Mouse (Mus musculus): Measurements from ENCODE around the gene Retreg1. TPM values are rescaled to one million over a fixed set of nuclear protein-coding genes. Genes with fewer than 3 reads are reported as not detected.
"Not testable (repeated sequence)": the region's sequence is repeated elsewhere in the genome, so short reads cannot be mapped to it uniquely, and the experiment has no call there.

The Retreg1 gene
- total and polyA plus RNA-seq, 3 experiments, result 16.4 to 40.7 (median 31.1) TPM

DNA sequence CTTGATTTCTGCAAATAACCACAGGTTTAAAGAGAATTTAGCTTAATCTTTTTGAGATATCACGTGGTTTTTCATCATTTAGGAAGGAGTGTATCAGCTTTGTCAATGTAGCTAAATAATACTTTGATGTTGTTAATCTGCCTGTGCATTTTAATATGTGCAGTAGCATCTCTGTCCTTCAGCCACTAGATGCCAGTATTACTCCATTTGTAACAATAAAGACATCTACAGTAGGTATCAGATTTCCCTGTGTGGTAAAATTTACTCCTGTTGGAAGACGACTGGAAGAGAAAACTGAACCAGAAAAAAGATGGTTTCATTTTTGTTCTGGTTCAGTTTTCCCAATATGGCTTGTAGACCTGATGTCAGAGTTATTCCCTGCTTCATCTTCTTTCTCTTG lies 152.5 kb downstream of the Retreg1 start:
- no peak for DNase-seq

- DNase-seq, result not testable (repeated sequence)
These were observed 156.6 kb downstream of the Retreg1 start for GRCm38 (mm10) chr15:25999545-25999944.

- peak; percentile 57 for DNase-seq
These were observed 165.6 kb downstream of the Retreg1 start for GRCm38 (mm10) chr15:26008621-26009020.

- DNase-seq, result no peak
These were observed 169.9 kb downstream of the Retreg1 start for GRCm38 (mm10) chr15:26012891-26013290.

- peak; percentile 25 for DNase-seq
These were observed 173.1 kb downstream of the Retreg1 start for GRCm38 (mm10) chr15:26015979-26016665.

DNA sequence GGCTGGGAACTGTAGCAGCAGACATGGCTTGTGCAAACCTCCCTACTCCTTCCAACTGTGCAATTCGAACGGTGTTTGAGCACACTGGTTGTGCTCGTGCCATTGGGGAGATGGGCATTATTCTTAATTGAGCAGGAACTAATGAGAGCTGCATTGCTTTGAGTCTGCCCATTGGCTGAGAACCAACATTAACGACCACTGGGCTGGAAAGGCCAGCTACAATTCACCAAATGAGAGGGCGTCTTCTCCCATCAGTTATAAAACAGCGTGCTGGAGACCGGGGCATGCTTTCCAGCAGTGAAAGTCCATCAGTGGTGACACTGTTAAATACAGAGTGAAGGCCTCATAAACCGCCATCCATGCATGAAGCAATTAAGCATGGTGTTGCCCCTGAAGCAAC lies 178.7 kb downstream of the Retreg1 start:
- DNase-seq, result no peak

DNA sequence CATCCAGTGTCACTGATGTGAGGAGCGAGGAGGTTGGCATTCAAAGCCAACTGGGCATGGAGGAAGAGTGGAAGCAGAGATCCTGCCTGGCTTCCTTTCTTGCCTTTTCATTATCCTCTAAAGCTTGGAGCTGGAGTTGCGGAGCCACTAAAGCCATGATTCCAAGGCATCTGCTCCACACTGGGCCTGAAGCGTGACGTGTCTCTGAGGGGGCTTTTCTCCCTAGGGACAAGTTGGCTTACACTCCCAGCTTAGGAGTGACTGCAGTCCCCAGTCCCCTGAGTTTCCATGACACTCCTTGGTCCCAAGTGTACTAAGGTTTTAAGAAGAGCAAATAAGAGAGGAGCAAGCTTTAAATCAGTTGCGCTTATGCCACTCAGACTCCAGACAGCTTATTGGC lies 179.7 kb downstream of the Retreg1 start:
- DNase-seq, result no peak

Small RNA genes lying within 50 kb of the gene (microRNA-seq; reads per million reads assigned to microRNA genes)
- gene Mir7212, result 0 to 0.83 reads per million in 2 experiments

Other genes with a start within 250 kb of the Retreg1 start
- gene Myo10, start 220.7 kb upstream of the Retreg1 start, total RNA-seq (2021), result 100 to 1,000 TPM in 1 of 2 experiments, 10 to 100 TPM in 1; 63.9 to 103 TPM
- gene Myo10, start 220.7 kb upstream of the Retreg1 start, polyA plus RNA-seq (2012; rRNA removed), result 35.8 and 42.1 TPM in 2 replicates
- gene Zfp622, start 141.2 kb downstream of the Retreg1 start, total RNA-seq (2021), result 10 to 100 TPM; 30.1 to 40.1 TPM
- gene Zfp622, start 141.2 kb downstream of the Retreg1 start, polyA plus RNA-seq (2012; rRNA removed), result 26.8 TPM in 2 replicates